Mouse (Mus musculus): ENCODE measurements around the gene Srd5a3.

- TF ChIP-seq CTCF (IDR thresholded peaks at IDR 0.05; ENCODE audit: borderline replicate concordance, extremely low read depth, insufficient read depth, insufficient read length), result no peak
- TF ChIP-seq POLR2A (IDR thresholded peaks at IDR 0.05; ENCODE audit: borderline replicate concordance, extremely low read depth, insufficient read depth, insufficient read length, poor library complexity, severe bottlenecking), result no peak
Observed at GRCm38 (mm10) chr5:76162926-76163325, 22.9 kb downstream of the Srd5a3 start.
